Mouse (Mus musculus) G1E (cell line): ENCODE data around the gene Abraxas2. TPM values are rescaled to one million over a fixed set of nuclear protein-coding genes. Genes with fewer than 3 reads are reported as not detected.
A peak's percentile ranks its signal among the peaks of the same experiment; 100 is the strongest.

ENCODE experiments used
- ATAC-seq: 2 replicates; pipeline ENCODE4 v1.8.0; 2016; ENCODE audit warnings: mild to moderate bottlenecking; ENCODE audit not compliant: insufficient number of reproducible peaks, poor library complexity, low FRiP score, severe bottlenecking; ENCODE audit errors: extremely low read depth
- DNase-seq: peaks from one replicate; pipeline ENCODE4 v3.0.0; 2012; ENCODE audit warnings: low spot score
- H3K27me3 ChIP-seq: 2 replicates; pipeline ENCODE4 v1.6.1; 2012; ENCODE audit warnings: mild to moderate bottlenecking, low read length, inconsistent platforms; ENCODE audit not compliant: insufficient read depth
- H3K36me3 ChIP-seq: replicated peaks from 2 replicates; pipeline ENCODE3; 2012; ENCODE audit warnings: mild to moderate bottlenecking, inconsistent platforms
- H3K4me1 ChIP-seq: 2 replicates; pipeline ENCODE4 v1.6.1; 2012; ENCODE audit warnings: low read depth, low read length, inconsistent platforms, mixed read lengths; ENCODE audit not compliant: insufficient read depth
- H3K4me3 ChIP-seq: 2 replicates; pipeline ENCODE4 v1.5.1; 2012; ENCODE audit warnings: low read depth, mild to moderate bottlenecking, inconsistent platforms, low read length, moderate library complexity, mixed read lengths
- H3K9me3 ChIP-seq: replicated peaks from 2 replicates; pipeline ENCODE4 v1.6.1; 2012; ENCODE audit warnings: inconsistent platforms
- CTCF ChIP-seq: IDR thresholded peaks from 2 replicates; pipeline ENCODE4 v1.5.1; 2012; ENCODE audit warnings: low read depth, low read length, inconsistent platforms, mixed read lengths
- GATA1 ChIP-seq: IDR thresholded peaks from 2 replicates; pipeline ENCODE4 v1.6.1; 2012; ENCODE audit warnings: borderline replicate concordance, low read length, inconsistent platforms, mixed read lengths
- GATA2 ChIP-seq: IDR thresholded peaks from 2 replicates; pipeline ENCODE4 v1.6.1; 2012; ENCODE audit warnings: low read depth, low read length, inconsistent platforms, borderline replicate concordance
- POLR2AphosphoS5 ChIP-seq: IDR thresholded peaks from 2 replicates; pipeline ENCODE4 v1.6.1; 2012; ENCODE audit warnings: low read depth, low read length, inconsistent platforms; ENCODE audit not compliant: insufficient replicate concordance
- TAL1 ChIP-seq: conservative IDR thresholded peaks from 2 replicates; pipeline ENCODE4 v1.6.1; 2012; ENCODE audit warnings: low read depth, low read length, inconsistent platforms, mixed read lengths
- polyA plus RNA-seq: library from polyadenylated mRNA; stranded (reverse); fragments of >175 nt; gene quantifications from 2 replicates; pipeline ENCODE4 v1.2.3, GENCODE M21; 2012
- total RNA-seq, 2 experiments: library from RNA; stranded (forward) in 1 of 2; stranded (reverse) in 1 of 2; fragments of 200-1000 nt in 1 of 2; fragments of >200 nt in 1 of 2; fragmentation: Nextera tagmentation in 1 of 2; gene quantifications; 2 replicates each; pipeline ENCODE4 v1.2.3; 2014 to 2017

Abraxas2 gene
- total and polyA plus RNA-seq, 3 experiments: 4.7 to 69.5 (median 49.9) TPM

- Histone ChIP-seq H3K36me3 (peaks cover 86% of the 10 kb centered on the region), H3K4me3 (no peak overlapping the region), H3K9me3 (no peaks in the 10 kb centered on the region), H3K27me3 (no peaks in the 10 kb centered on the region), H3K4me1 (peaks cover 15% of the 10 kb centered on the region)
- peak; percentile 15; the same call in 1 of the 2 replicates for ATAC-seq
- DNase-seq: no peak
- no peak for TF ChIP-seq CTCF
- no peak for TF ChIP-seq GATA1
- no peak for TF ChIP-seq GATA2
- TF ChIP-seq TAL1: no peak
- TF ChIP-seq POLR2AphosphoS5: no peak
Observed at GRCm38 (mm10) chr7:132866316-132866715, 7.3 kb downstream of the Abraxas2 start.

GRCm38 (mm10) chr7:132873043-132873442 lies 14.0 kb downstream of the Abraxas2 start:
- no peak overlapping the region for H3K4me3 ChIP-seq
- H3K36me3 ChIP-seq: peaks cover 94% of the 10 kb centered on the region
- no peak for TF ChIP-seq GATA1
- peak; percentile 49 for ATAC-seq
- H3K27me3 ChIP-seq: no peaks in the 10 kb centered on the region
- H3K9me3 ChIP-seq: no peaks in the 10 kb centered on the region
- no peaks in the 10 kb centered on the region for H3K4me1 ChIP-seq
- DNase-seq: no peak

GRCm38 (mm10) chr7:132875391-132876086 lies 16.5 kb downstream of the Abraxas2 start:
- no peak for ATAC-seq

DNA sequence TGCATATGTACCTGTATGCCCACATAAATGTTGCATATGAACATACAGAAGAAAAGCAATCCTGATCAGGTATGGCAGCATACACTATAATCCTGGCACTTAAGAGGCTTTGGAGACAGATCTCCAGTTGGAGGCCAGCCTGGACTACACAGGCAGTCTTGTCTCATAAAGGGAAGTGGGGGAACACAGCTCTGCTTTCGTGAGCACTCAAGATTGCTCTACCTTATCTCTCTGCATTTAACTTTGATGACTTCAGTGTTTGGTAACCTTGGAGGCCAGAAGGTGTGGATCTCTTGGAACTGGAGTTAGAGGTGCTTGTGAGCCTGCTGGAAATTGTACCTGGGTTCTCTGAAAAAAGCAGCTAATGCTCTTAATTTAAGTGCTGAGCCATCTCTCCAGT lies 21.3 kb downstream of the Abraxas2 start:
- Histone ChIP-seq H3K36me3 (peaks cover 96% of the 10 kb centered on the region), H3K27me3 (no peaks in the 10 kb centered on the region), H3K4me3 (no peak overlapping the region), H3K9me3 (no peaks in the 10 kb centered on the region), H3K4me1 (no peaks in the 10 kb centered on the region)
- no peak for TF ChIP-seq GATA1
- TF ChIP-seq POLR2AphosphoS5: no peak
- no peak for TF ChIP-seq CTCF
- TF ChIP-seq TAL1: no peak
- no peak for TF ChIP-seq GATA2
- ATAC-seq (no peak), DNase-seq (no peak)

More at GRCm38 (mm10) chr7:132875391-132876086, 16.5 kb downstream of the Abraxas2 start:
- H3K4me3 ChIP-seq: no peak overlapping the region
- no peaks in the 10 kb centered on the region for H3K27me3 ChIP-seq
- TF ChIP-seq POLR2AphosphoS5: no peak
- no peak for TF ChIP-seq CTCF
- no peak for TF ChIP-seq GATA1
- TF ChIP-seq GATA2: no peak
- no peak for TF ChIP-seq TAL1
- no peaks in the 10 kb centered on the region for H3K4me1 ChIP-seq
- H3K9me3 ChIP-seq: no peaks in the 10 kb centered on the region
- no peak for DNase-seq
- H3K36me3 ChIP-seq: peaks cover 92% of the 10 kb centered on the region

DNA sequence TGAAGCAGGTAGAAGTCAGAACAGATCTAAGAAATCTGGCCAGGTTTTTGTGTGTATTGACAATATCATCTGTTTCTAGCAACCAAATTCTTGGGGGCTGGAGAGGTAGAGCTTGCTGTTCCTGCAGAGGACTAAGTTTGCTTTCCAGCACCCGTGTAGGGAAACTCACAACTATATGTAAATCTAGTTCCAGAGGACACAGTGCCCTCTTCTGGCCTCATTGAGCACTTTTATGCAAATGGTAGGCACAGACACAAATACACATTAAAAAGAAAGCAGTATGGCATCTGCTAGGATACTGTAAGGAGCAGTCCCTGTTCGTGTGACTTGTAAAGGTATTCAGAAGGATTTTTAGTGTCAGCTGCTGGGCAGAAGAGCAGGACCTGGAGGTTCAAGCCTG lies 23.3 kb downstream of the Abraxas2 start:
- H3K4me3 ChIP-seq: no peak overlapping the region
- peaks cover 83% of the 10 kb centered on the region for H3K36me3 ChIP-seq
- 0 out of 2 replicates have a peak, but pooled peaks have one; percentile 13 for TF ChIP-seq CTCF
- no peak for TF ChIP-seq POLR2AphosphoS5
- ATAC-seq (peak; percentile 40; the same call in 1 of the 2 replicates), DNase-seq (no peak)
- H3K27me3 ChIP-seq: no peaks in the 10 kb centered on the region
- H3K4me1 ChIP-seq: no peaks in the 10 kb centered on the region
- no peaks in the 10 kb centered on the region for H3K9me3 ChIP-seq

GRCm38 (mm10) chr7:132884031-132884430 lies 25.0 kb downstream of the Abraxas2 start:
- no peak for TF ChIP-seq GATA1
- TF ChIP-seq GATA2: no peak
- TF ChIP-seq POLR2AphosphoS5: no peak
- TF ChIP-seq TAL1: no peak
- TF ChIP-seq CTCF: no peak
- H3K36me3 ChIP-seq: peaks cover 68% of the 10 kb centered on the region
- H3K4me3 ChIP-seq: no peak overlapping the region
- no peaks in the 10 kb centered on the region for H3K27me3 ChIP-seq
- DNase-seq (no peak), ATAC-seq (no peak)
- no peaks in the 10 kb centered on the region for H3K4me1 ChIP-seq
- H3K9me3 ChIP-seq: no peaks in the 10 kb centered on the region
